Mouse (Mus musculus) frontal cortex, postnatal 10 days (tissue): ENCODE results near the gene Rpp38.
A peak's percentile ranks its signal among the peaks of the same experiment; 100 is the strongest.

ENCODE experiments used
- DNase-seq, 2 experiments: peaks; one replicate each; pipeline ENCODE4 v3.0.0; 2022; ENCODE audit warnings: low spot score in 2 of 2, mixed read lengths in 1 of 2

Gene Rpp38

DNA sequence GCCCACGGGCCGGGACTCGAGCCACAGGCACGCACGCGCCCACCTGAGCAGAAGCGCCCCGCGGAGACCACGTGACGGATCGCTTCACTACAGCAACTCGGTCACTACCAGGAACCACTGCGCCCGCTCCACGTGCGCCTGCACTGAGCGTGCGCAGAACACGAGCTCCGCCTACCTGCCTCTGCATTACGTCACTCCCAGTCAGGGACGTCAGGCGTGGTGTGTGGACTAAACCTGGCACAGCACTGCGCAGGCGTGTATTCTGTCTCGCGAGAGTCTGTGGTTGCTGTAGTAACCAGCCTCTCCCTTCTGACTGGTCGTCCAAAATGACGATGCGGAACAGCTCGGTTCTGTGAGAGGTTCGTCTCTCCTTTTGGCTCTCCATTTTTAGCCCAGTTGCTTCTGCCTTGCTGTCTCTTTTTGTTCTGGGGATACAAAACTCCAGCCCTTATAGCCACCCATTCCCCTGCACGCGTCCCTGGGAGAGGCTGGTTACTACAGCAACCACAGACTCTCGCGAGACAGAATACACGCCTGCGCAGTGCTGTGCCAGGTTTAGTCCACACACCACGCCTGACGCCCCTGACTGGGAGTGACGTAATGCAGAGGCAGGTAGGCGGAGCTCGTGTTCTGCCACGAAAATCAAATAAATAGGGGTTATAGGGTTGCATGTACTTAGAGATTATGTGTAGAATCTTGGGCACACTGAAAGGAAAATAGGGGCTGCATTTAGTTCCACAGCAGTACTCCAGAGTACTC lies at the start of gene Rpp38:
Gene Rpp38 (minus strand): TSS at position 160 of the 759 bp plus-strand sequence.
- peak; percentile 99 for DNase-seq

GRCm38 (mm10) chr2:3365127-3365526 lies 32.7 kb upstream of the Rpp38 start:
- no peak for DNase-seq

DNA sequence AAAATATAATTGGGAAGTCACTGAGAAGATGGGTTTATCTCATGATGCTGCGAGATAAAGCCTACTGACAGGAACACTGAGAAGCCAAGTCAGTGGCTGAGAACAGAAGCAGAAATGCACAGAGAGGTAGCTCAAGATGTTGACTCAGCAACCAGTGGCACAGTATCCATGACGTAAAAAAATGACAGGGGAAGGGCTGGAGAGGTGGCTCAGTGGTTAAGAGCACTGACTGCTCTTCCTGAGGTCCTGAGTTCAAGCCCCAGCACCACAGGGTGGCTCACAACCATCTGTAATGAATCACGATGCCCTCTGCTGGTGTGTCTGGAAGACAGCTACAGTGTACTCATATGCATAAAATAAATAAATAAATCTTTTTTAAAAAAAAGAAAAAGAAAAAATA lies 28.6 kb upstream of the Rpp38 start:
- no peak for DNase-seq

GRCm38 (mm10) chr2:3357887-3358286 lies 25.4 kb upstream of the Rpp38 start:
- DNase-seq = no peak

GRCm38 (mm10) chr2:3356311-3356710 lies 23.9 kb upstream of the Rpp38 start:
- DNase-seq = no peak

- DNase-seq = no peak
These were observed 23.4 kb upstream of the Rpp38 start for GRCm38 (mm10) chr2:3355793-3356192.

- no peak for DNase-seq
These were observed 20.7 kb upstream of the Rpp38 start for GRCm38 (mm10) chr2:3353160-3353559.

GRCm38 (mm10) chr2:3348919-3349318 lies 16.5 kb upstream of the Rpp38 start:
- DNase-seq = no peak

GRCm38 (mm10) chr2:3348422-3348821 lies 16.0 kb upstream of the Rpp38 start:
- DNase-seq = no peak

- peak; percentile 56 to 63 for DNase-seq
These were observed 3.3 kb upstream of the Rpp38 start, which contains the start of gene Acbd7 for GRCm38 (mm10) chr2:3335611-3336301. TSS of gene Acbd7 (plus strand) at chr2:3336168.

- DNase-seq = no peak
These were observed 1.3 kb upstream of the Rpp38 start for GRCm38 (mm10) chr2:3333761-3334160.

- no peak for DNase-seq
These were observed 387 bp downstream of the Rpp38 start for GRCm38 (mm10) chr2:3332056-3332455.

DNA sequence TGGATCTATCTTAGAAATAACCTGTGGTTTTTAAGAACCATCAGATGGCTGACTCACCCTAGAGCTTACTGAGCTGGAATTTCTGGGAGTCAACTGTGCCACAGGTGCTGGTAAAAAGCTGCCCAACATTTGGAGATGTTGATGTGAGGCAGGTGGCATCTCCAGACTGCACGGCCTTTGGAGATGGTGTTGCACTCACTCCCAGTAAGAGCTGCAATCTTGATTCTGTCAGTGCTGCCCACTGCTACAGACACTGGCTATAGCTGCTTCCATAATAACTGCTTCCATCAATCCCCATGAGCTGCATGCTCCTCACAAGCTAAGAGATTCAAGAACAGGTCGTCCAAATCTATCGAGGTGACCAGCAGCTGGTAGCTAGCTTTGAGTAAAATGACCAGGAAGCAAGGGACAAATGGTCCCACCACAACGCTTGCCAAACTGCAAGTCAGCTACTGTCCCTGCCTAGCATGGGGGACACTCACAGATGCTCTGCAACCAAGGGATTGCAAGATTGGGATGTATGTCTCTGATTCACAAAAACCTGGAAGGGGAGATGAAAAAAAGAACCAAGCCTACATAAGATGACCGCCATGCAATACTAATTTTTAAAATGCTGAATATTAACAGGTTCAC lies 1.3 kb downstream of the Rpp38 start:
- DNase-seq = no peak

GRCm38 (mm10) chr2:3327351-3327750 lies 5.1 kb downstream of the Rpp38 start:
- DNase-seq = no peak

DNA sequence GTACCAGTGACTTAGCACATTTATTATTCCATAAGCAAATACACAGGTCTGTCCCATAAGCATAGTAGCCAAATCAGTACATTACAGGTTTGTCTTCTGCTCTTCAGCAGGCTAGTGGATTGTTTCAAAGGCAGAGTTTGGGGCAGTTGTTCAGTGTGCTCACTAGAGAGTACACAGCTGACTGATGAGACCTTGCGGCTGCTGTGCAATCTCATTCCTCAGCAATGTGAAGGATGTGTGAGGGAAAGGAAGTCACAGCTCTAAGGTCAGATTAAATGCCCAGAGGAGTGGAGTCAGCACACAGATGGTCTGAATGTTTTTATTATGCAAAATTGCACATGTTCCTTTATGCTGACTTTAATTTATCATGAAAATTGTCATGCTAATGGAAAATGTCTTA lies 5.9 kb downstream of the Rpp38 start:
- no peak for DNase-seq

- DNase-seq = no peak
These were observed 7.9 kb downstream of the Rpp38 start for GRCm38 (mm10) chr2:3324381-3325130.

DNA sequence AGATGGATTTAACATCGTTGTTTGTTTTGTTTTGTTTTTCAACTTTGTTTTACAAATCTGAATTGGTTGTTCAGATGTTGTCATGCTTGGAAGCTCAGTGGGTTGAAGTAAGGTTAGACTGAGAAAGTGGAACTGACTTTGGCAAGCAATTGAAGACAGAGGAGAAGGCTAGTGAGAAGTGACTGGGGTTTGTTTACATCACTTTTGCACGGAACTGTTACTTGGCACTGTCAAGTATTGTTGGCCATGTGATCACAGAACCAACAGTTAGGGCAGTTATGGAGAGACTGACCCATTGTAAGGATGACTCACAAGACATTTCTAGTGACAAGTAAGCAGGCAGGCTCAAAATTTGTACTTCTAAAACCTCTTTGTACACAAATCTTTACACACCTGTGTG lies 9.3 kb downstream of the Rpp38 start:
- DNase-seq = no peak

DNA sequence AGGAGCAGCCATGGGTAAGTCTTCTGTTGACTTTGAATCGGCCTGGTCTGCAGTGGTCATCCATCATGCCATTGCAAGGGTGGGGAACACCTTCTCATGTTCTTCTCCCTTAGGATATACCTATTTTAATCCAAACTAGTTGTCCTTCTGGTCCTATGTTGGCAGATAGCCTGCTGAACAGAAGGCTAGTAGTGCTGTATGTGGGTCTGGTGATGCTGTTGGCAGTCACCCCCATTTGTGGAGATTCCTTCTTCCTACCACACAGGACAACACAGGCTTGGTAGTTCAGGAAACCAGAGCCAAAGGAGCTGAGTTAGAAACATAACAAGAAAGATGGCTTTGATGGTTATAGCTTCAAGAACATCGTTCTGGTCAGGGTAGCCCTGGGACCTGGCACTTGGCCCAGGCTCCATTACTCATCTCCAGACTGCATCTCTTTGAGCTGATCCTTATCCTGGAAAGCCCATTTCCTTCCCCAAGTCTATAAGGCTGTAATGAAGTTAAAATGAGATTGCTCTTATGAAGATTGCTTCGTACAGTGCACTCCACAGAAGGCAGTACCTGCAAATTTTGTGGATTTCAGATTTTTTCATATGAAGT lies 26.9 kb downstream of the Rpp38 start:
- no peak for DNase-seq

- DNase-seq = no peak
These were observed 36.6 kb downstream of the Rpp38 start for GRCm38 (mm10) chr2:3295826-3296225.

- DNase-seq = no peak
These were observed 40.3 kb downstream of the Rpp38 start for GRCm38 (mm10) chr2:3292170-3292569.

GRCm38 (mm10) chr2:3289581-3289980 lies 42.9 kb downstream of the Rpp38 start:
- no peak for DNase-seq

GRCm38 (mm10) chr2:3286243-3286642 lies 46.2 kb downstream of the Rpp38 start:
- DNase-seq = no peak
